Mouse (Mus musculus) c-Kit-positive CD71-negative TER-119-negative erythroid progenitor cells, embryonic 14.5 days (primary cell): Measurements from ENCODE around the gene Usp47.
"Not testable (repeated sequence)": the region's sequence is repeated elsewhere in the genome, so short reads cannot be mapped to it uniquely, and the experiment has no call there.

ENCODE experiments used
- DNase-seq: peaks from one replicate; pipeline ENCODE4 v3.0.0-alpha.2; 2013; ENCODE audit warnings: low read depth

Usp47 gene

DNA sequence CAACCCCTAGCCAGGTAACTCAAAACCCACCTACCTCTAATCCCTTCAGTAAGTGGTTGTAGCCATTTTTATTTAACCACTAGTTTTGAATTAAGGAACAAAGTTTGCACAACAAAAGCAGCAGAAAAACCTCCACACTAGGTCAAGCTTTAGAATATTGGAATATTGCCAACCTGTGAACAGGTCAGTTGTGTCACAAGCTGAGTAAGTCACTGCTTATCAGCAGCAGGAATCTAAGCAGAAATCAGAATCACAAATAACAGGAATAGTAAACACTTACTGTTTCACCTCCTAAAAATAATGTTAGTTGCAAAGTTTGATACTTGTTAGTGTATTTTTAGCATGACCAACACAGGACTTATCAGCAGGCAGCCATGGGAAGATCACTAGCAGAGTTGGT, 17.0 kb downstream of the Usp47 start:
- no peak for DNase-seq

- peak; percentile 22 for DNase-seq
Observed at GRCm38 (mm10) chr7:112042758-112043157, 19.5 kb downstream of the Usp47 start.

DNA sequence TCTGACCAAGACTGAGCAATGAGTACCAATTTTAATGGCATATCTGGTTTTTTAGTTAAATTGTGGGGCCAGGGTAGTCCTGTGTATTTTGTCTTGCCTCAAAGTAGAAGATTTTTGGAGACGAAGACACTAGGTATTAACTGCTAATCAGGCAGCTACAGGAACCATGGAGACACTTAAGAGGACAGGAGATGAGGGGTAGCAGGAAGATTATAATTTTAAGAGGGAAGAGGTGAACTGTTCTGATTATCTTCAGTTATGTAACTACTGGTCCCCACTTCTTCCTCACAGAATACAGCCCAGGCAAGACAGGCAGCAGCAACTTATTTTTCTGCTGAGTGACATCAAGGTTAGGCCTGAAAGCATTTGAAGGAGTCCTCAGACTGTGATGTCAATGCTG, 21.9 kb downstream of the Usp47 start:
- no peak for DNase-seq

DNA sequence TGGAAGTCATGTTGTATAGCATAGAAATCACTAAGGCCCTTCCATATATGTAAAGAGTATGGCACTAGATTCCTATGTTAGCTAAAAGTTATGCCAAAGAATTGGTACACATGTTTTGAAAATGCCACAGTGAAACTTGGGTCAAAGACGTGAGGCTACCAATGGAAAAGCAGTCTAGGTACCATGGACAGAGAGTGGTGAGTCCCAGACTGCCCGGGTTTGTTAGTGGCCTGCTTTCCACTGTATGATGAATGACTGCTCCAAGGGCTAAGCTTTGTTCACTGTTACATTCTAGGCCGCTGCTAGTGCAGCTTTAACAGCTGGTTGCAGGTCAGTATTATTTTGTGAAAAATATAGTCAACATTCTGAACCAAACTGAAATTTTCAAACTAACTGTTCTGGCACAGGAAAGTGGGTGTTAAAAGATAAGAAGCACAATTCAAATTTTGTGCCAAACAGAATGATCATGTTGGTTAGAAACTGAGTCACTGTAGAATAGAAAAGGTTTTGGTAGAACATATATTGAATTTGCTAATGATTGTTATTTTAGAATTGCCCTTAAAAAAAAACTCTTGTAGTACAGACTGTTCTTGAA, 22.6 kb downstream of the Usp47 start:
- no peak for DNase-seq

DNA sequence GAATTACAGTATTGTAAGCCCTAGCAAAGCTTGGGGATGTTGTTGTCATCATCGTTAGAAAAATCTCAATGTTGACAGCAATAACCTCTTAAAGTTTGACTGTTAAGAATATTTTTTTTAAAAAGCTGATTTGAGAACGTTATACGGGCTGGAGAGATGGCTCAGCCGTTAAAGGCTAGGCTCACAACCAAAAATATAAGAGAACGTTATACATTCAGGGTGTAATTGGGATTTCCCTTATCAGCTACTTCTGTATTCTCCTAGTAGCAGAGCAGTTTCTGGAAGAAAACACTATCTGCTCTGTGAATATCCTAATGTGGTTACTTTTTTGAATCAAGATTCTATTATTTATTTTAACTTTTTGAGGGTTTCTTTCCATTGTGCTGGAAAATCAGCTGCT, 25.3 kb downstream of the Usp47 start:
- no peak for DNase-seq

- DNase-seq, result no peak
Observed at GRCm38 (mm10) chr7:112053667-112054066, 30.4 kb downstream of the Usp47 start.

- DNase-seq, result peak; percentile 18
Observed at GRCm38 (mm10) chr7:112055901-112056625, 32.8 kb downstream of the Usp47 start.

- no peak for DNase-seq
Observed at GRCm38 (mm10) chr7:112074868-112075267, 51.6 kb downstream of the Usp47 start.

DNA sequence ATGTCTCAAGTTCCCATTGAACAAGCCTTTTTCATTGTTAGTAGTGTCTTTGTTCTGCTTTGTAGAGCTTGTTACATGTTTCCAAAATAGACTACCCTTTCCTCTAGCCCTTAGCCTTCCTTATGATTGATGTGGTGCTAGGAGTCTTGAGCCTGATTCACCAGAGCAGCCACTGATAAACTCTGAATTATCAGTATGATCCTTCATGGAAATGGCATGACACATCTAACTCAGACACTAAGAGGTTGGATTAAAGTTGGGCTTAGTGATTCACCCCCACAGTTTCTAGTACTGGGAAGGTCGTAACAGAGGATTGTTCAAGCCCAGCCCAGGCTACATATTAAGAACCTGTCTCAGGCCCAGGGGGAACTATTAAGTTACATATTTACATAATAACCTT, 59.3 kb downstream of the Usp47 start:
- DNase-seq, result no peak

DNA sequence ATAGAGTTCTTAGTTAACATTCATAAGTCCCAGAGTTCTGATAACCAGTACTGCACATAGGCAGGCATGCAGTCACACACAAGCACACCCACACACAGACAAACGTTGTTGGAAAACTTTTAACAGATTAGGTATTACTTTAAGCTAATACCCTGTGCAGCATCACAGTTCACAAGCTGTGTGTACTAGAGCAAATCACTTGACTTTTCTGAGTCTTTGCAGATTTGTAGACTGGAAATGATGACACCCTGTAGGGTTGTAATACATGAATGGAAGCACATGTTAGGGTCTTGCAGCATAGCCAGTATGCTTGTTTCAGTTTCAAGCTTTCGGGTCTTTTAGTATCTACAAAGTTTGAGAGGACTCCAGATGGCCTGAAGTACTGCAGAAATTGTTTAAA, 60.9 kb downstream of the Usp47 start:
- DNase-seq, result no peak

GRCm38 (mm10) chr7:112085062-112085461, 61.8 kb downstream of the Usp47 start:
- DNase-seq, result peak; percentile 62

DNA sequence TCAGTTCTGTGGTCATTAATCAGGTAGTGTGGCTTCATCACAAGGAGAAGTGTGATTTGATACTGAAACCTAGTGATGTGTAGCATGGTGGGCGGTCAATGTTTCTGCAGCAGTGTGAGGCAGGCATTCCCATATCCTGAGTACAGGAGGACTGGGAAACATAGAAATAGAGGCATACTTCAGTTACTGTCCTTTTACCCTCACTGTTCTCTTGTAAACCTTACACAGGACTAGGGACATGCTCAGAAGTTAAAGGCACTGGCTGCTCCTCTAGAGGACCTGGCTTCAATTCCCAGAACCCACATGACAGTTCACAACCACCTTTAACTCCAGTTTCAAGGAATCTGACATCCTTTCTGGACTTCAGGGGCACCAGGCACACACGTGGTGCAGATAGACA, 62.9 kb downstream of the Usp47 start:
- DNase-seq, result no peak

DNA sequence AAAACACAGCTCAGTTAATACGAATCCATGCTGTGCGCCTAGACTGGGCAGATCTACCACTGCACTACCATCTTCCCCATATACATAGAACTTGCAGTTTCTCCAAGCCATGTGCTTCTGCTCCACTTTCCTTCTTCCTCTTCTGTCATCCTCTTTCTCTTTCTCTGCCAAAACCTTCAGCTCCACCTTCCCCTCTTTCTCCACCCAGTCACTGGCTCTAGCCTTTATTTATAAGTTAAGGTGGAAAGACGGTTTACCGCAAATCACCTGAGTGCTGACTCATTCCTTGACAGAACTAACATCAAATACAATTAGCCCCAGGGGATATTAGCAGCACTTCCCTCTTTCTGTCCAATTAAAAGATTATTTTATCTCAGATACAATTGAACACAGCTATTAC, 71.6 kb downstream of the Usp47 start:
- DNase-seq, result not testable (repeated sequence)

DNA sequence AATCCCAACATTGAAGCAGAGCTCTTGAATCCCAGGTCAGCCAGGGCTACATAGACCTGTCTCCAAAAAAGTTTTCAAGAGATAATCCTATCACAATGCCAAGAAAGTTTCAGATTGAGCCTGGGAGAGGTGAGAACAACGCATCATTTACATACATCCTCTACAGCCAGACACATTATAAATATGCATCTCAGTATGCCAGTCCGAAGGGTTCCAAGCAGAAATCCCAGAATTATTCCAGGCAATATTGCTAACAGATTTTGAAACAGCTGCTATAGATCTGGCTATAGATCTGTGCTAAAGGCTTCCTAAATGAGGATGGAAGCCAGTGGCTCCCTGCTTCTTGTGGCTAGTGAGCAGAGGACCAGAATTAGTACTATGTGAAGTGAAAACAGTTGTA, 77.6 kb downstream of the Usp47 start:
- DNase-seq, result no peak

- no peak for DNase-seq
Observed at GRCm38 (mm10) chr7:112102933-112103332, 79.6 kb downstream of the Usp47 start.

DNA sequence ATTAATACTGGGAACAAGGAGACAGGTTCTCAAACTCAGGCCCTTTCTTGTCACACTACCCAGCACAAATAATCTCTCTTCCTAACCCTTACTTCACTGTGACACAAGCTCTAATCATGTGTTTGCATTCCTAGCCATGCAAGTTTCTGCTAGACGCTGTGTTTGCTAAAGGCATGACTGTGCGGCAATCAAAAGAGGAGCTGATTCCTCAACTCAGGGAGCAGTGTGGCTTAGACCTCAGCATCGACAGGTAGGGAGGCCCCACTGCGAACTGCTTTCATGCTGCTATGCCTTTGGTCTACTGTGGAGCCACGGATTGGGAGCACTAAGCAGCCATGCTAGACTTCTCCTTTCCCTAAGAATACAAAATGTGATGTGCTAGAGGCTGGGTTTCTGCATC, 80.5 kb downstream of the Usp47 start:
- no peak for DNase-seq

DNA sequence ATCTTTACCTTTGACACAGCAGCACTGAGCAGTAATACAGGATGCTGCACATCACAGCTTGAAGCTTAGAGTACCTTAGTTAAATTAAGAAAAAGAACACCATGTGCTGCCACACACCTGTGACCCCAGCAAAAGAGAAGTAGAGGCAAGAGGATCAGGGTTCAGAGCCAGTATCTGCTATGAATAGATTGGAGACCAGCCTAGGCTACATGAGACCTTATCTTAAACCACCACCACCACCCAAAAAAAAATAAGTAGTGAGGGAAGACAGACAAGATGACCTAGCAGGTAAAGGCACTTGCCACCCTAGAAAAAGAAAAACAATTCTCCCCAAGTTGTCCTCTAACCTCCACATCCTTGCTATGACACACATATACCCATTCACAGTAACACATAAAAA, 85.5 kb downstream of the Usp47 start:
- DNase-seq, result no peak

- DNase-seq, result no peak
Observed at GRCm38 (mm10) chr7:112110638-112111372, 87.5 kb downstream of the Usp47 start.

- no peak for DNase-seq
Observed at GRCm38 (mm10) chr7:112117501-112117900, 94.2 kb downstream of the Usp47 start.

DNA sequence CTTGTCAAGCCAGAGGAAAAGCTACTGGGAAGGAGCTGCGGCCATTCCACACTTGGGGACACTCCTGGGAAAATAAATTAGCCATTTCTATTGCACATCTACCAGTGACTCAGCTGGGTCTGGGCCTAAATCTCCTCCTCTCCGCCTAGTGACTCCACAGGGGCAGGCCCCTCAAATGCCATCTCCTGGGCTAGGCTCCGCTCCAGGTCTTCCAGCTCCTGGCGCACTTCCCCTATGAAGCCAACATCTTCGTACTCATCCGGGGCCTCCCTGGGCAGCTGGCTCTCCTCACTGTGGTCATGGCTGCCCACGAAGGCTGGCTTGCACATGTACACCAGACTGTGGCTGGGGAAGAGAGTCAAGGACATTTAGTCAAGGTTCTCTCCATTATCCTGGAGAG, 94.8 kb downstream of the Usp47 start:
- DNase-seq, result no peak

- DNase-seq, result no peak
Observed at GRCm38 (mm10) chr7:112119248-112119647, 95.9 kb downstream of the Usp47 start.

GRCm38 (mm10) chr7:112120861-112121810, 97.8 kb downstream of the Usp47 start:
- no peak for DNase-seq
